Mouse (Mus musculus): ENCODE results near the gene Rac2. TPM values are rescaled to one million over a fixed set of nuclear protein-coding genes. Genes with fewer than 3 reads are reported as not detected.
A peak's percentile ranks its signal among the peaks of the same experiment; 100 is the strongest.

Rac2 gene
- polyA plus RNA-seq, 1 experiment from 2014 or later, result 3.6 TPM

DNA sequence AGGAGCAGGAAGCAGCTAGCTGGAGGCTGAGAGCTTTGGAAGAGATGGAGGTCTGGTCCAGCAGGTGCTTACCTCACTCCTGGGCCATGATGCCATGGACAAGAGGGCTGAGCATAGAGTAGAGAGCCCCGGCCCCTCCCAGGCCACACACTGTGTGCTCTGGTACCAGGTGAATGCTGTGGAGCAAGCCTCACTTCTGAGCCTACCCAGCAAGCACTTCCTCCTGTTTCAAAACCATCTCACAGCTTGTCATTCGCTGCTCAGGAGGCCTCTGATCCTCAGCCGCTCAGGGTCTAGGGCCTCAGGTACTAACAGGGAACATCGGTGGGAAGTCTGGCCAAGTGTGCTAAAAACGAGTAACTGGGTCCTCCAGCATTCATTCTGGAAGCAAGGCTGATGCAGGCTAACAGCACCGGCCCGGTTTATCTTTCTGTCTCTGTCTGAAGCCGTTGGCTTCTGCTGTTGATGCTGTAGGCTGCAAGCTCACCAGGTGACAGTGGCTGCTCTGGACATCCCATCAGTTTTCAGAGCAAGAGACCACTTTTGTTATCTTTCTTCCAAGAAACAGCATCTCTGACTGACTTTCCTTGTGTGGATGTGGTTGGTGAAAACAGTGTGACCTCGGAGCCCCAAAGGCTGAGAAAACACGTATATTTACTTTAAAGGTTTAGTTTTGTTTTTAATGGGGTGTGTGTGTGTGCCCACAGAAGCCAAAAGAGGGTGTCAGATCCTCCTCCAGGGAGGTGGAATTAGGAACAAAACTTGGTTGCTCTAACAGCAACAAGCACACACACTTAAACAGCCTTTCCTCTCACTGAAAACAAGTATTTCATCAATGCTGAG is 14.7 kb downstream of the Rac2 start:
- no peaks in the 10 kb centered on the region for H3K4me1 ChIP-seq (replicated peaks; ENCODE audit: control insufficient read depth, insufficient read depth, low read length)
- ATAC-seq, result no peak
- 64% methylated on average over 10 of the region's 10 CpGs for WGBS

DNA sequence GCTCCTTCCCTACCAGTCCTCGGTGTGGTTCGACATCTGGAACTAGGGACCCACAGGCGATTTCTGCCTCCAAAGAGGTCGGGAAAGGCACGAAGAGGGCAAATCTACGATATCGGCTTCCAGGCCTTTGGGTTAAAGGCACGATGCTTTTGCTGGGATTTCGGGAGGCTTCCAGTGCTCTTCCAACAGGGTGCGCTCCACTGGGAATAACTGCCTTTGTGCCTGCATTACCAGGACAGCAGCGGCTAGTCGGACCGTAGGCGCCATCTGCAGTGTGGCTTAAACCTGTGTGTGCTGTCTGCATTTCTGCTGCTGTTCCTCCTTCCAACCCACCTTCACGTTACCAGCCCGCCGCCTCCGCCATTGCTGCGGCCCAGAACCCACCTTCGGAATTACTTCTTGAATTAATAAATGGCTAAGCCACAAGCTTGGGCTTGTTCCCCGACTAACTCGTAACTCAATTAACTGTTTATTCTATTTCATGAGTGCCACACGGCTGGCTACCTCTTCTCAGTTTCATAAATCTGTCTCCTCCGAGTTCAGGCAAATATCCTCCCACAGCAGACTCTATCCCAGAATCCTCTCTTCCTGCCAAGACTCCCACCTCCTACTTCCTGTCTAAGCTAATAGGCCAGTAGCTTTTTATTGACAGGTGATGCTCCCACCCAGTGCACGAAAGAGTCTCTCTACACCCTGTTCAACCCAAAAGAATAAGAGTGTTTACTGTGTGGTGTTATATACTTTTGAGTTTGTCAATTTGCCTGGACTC is 17.9 kb downstream of the Rac2 start:
- peaks cover 14% of the 10 kb centered on the region for H3K9me3 ChIP-seq (ENCODE audit: control insufficient read depth, low read length)
- no peak overlapping the region for H3K4me2 ChIP-seq (ENCODE audit: low read length)
- no peak overlapping the region for H3K9ac ChIP-seq (replicated peaks; ENCODE audit: low read depth, low read length)
- H3K27me3 ChIP-seq (replicated peaks; ENCODE audit: control insufficient read depth, insufficient read depth, low read length), result no peaks in the 10 kb centered on the region
- H3K4me1 ChIP-seq (replicated peaks; ENCODE audit: control insufficient read depth, insufficient read depth, low read length), result no peaks in the 10 kb centered on the region
- WGBS, result 68% methylated on average over 25 of the region's 25 CpGs
- H3K4me3 ChIP-seq (replicated peaks; ENCODE audit: low read length), result no peak overlapping the region
- no peaks in the 10 kb centered on the region for H3K36me3 ChIP-seq (ENCODE audit: control insufficient read depth, insufficient read depth)
- H3K27ac ChIP-seq (ENCODE audit: low read length), result no peak overlapping the region
- ATAC-seq, result no peak

More for the DNA sequence above, 14.7 kb downstream of the Rac2 start:
- H3K4me2 ChIP-seq (ENCODE audit: low read length), result no peak overlapping the region
- H3K27me3 ChIP-seq (replicated peaks; ENCODE audit: control insufficient read depth, insufficient read depth, low read length), result no peaks in the 10 kb centered on the region
- no peak overlapping the region for H3K9ac ChIP-seq (replicated peaks; ENCODE audit: low read depth, low read length)
- H3K9me3 ChIP-seq (ENCODE audit: control insufficient read depth, low read length), result peaks cover 5% of the 10 kb centered on the region
- H3K27ac ChIP-seq (ENCODE audit: low read length), result no peak overlapping the region
- H3K4me3 ChIP-seq (replicated peaks; ENCODE audit: low read length), result no peak overlapping the region
- H3K36me3 ChIP-seq (ENCODE audit: control insufficient read depth, insufficient read depth), result no peaks in the 10 kb centered on the region

DNA sequence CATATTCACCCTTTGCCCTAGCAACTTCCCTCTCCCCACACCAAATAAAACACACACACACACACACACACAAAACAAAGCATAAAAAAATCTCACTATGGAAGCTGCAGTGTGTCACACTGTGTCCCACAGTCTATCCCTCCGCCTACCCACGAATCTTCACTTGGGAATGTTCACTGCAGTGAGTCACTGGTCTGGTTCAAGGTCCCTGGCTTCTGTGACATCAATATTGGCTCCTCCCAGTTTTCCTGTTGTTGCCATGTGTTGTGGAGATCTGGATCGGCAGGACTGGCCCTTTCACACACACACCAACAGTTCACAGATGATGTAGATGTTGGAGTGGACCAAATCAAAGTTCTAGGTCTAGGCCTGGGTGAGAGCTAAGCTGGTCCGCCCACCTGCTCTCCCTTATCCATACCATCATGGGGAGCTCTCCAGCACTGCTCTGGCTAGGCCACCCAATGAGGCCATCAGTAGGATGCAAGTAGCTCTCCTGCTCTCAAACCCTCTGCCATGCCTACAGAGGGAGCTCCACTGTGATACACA is 23.3 kb downstream of the Rac2 start:
- no peak overlapping the region for H3K27ac ChIP-seq (ENCODE audit: low read length)
- peaks cover 14% of the 10 kb centered on the region for H3K9me3 ChIP-seq (ENCODE audit: control insufficient read depth, low read length)
- H3K9ac ChIP-seq (replicated peaks; ENCODE audit: low read depth, low read length), result no peak overlapping the region
- H3K36me3 ChIP-seq (ENCODE audit: control insufficient read depth, insufficient read depth), result no peaks in the 10 kb centered on the region
- peaks cover 8% of the 10 kb centered on the region for H3K4me1 ChIP-seq (replicated peaks; ENCODE audit: control insufficient read depth, insufficient read depth, low read length)
- no peaks in the 10 kb centered on the region for H3K27me3 ChIP-seq (replicated peaks; ENCODE audit: control insufficient read depth, insufficient read depth, low read length)
- no peak overlapping the region for H3K4me3 ChIP-seq (replicated peaks; ENCODE audit: low read length)
- 82% methylated on average over 4 of the region's 4 CpGs for WGBS
- no peak for ATAC-seq
- no peak overlapping the region for H3K4me2 ChIP-seq (ENCODE audit: low read length)

DNA sequence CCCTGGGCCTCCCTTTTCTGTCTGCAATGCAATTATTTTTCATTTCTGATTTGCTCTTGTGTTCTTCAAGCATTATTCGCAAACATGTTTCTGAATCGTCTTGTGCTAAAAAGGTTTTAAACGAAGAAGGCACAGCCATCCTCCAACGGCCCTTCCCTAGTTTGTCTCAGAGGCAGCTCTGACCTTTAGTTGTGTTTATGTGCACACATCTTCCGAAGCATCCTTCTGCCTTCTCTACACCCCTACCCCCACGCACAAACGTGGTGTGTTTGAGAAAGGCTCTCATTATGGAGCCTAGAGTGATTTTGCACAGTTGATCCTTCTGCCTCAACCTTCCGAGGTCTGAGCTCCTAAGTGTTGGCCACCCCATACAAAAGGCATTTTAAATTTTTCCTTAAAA is 23.9 kb downstream of the Rac2 start:
- Histone ChIP-seq H3K4me3 (replicated peaks; ENCODE audit: low read length) (no peak overlapping the region), H3K36me3 (ENCODE audit: control insufficient read depth, insufficient read depth) (no peaks in the 10 kb centered on the region), H3K9ac (replicated peaks; ENCODE audit: low read depth, low read length) (no peak overlapping the region), H3K4me2 (ENCODE audit: low read length) (no peak overlapping the region), H3K27ac (ENCODE audit: low read length) (no peak overlapping the region), H3K9me3 (ENCODE audit: control insufficient read depth, low read length) (peaks cover 14% of the 10 kb centered on the region), H3K4me1 (replicated peaks; ENCODE audit: control insufficient read depth, insufficient read depth, low read length) (peaks cover 13% of the 10 kb centered on the region), H3K27me3 (replicated peaks; ENCODE audit: control insufficient read depth, insufficient read depth, low read length) (no peaks in the 10 kb centered on the region)
- ATAC-seq, result no peak
- 73% methylated on average over 8 of the region's 8 CpGs for WGBS

DNA sequence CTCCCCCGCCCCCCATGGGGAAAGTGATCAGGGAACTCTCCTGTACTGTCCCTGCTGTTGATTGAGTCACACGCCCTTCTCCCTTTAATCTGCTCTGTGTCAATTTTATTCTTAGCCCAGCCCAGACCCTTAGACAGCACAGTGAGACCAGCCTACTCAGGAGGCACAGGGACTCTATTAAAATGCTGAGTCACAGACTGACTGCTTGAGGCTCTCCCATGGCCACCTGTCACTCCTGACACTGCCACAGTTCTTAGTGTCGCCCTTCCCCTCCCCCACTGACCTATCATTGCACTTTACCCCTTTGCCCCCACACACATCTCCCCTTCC is 24.3 kb downstream of the Rac2 start:
- Histone ChIP-seq H3K27ac (ENCODE audit: low read length) (no peak overlapping the region), H3K36me3 (ENCODE audit: control insufficient read depth, insufficient read depth) (no peaks in the 10 kb centered on the region), H3K9me3 (ENCODE audit: control insufficient read depth, low read length) (peaks cover 14% of the 10 kb centered on the region), H3K4me3 (replicated peaks; ENCODE audit: low read length) (no peak overlapping the region), H3K27me3 (replicated peaks; ENCODE audit: control insufficient read depth, insufficient read depth, low read length) (no peaks in the 10 kb centered on the region), H3K4me2 (ENCODE audit: low read length) (no peak overlapping the region), H3K4me1 (replicated peaks; ENCODE audit: control insufficient read depth, insufficient read depth, low read length) (peaks cover 16% of the 10 kb centered on the region), H3K9ac (replicated peaks; ENCODE audit: low read depth, low read length) (no peak overlapping the region)
- WGBS, result 42% methylated on average over 3 of the region's 3 CpGs
- no peak for ATAC-seq

DNA sequence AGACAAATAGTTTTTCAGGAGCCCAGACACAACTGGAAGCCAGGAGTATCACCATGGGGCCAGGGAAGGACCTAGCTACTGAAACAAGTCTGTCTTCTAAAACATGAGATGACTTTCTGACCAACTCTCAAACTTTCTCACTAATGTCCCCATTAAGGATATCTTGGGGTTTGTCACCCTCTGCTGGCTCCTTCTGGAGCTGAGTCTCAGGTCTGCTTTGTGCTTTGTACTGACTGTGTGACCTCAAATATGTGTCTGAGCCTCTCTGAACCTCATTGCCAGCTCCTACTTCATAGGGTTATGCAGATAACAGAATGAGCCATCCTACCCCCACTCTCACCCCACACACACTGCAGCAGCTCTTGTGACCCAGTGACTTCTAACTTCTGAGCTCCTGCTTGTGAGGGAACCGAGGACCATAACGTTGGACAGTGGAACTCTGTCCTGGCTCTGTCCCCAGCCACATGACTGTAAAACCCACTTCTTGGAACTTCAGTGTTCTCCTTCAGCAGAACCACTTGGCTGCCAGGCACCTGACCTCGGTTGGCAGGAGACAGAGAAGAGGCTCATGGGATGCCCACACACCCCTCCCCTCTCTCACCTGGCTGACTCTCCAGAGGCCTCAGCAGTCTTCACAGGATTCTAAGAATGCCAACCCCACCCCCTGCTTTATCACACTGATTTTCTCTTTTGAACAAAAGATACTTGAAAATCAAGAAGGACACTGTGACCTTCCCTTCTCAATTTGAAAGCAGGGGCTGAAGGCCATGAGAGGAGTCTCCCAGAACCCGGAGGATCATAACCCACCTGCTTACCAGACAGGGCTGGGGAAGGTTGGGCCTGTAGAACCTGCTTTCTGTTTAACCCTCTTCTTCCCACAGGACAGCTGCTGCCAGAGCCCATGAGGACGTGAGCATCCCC is 24.9 kb downstream of the Rac2 start:
- no peak overlapping the region for H3K27ac ChIP-seq (ENCODE audit: low read length)
- WGBS, result 52% methylated on average over 5 of the region's 5 CpGs
- no peaks in the 10 kb centered on the region for H3K36me3 ChIP-seq (ENCODE audit: control insufficient read depth, insufficient read depth)

DNA sequence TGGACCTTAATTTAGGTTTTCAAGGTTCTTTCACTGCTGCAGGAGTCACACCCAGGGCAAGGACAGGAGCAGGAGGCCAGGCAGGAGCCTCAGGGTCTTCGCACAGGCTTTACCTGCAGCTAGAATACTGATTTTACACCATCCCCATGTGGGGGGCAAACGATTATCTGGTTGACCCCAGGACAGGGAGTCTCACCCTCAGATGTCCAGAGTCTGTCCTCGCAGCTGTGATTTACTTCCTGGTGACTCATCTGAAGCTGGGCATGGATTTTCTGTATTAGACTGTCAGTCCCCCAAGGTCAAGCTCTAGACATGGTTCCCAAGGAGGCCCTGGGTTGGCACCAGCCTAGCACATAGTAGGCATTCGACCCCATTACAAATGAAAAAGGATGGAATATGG is 26.5 kb downstream of the Rac2 start:
- Histone ChIP-seq H3K9ac (replicated peaks; ENCODE audit: low read depth, low read length) (no peak overlapping the region), H3K36me3 (ENCODE audit: control insufficient read depth, insufficient read depth) (no peaks in the 10 kb centered on the region), H3K4me3 (replicated peaks; ENCODE audit: low read length) (no peak overlapping the region), H3K27ac (ENCODE audit: low read length) (no peak overlapping the region), H3K9me3 (ENCODE audit: control insufficient read depth, low read length) (peaks cover under 1% of the 10 kb centered on the region; the same call in 1 of the 2 replicates), H3K4me1 (replicated peaks; ENCODE audit: control insufficient read depth, insufficient read depth, low read length) (peaks cover 38% of the 10 kb centered on the region), H3K27me3 (replicated peaks; ENCODE audit: control insufficient read depth, insufficient read depth, low read length) (no peaks in the 10 kb centered on the region), H3K4me2 (ENCODE audit: low read length) (no peak overlapping the region)
- 82% methylated on average over 4 of the region's 4 CpGs for WGBS
- no peak for ATAC-seq

More for the DNA sequence above, 24.9 kb downstream of the Rac2 start:
- no peak overlapping the region for H3K4me3 ChIP-seq (replicated peaks; ENCODE audit: low read length)
- no peak overlapping the region for H3K9ac ChIP-seq (replicated peaks; ENCODE audit: low read depth, low read length)
- no peak for ATAC-seq
- H3K9me3 ChIP-seq (ENCODE audit: control insufficient read depth, low read length), result peaks cover 9% of the 10 kb centered on the region
- peaks cover 22% of the 10 kb centered on the region for H3K4me1 ChIP-seq (replicated peaks; ENCODE audit: control insufficient read depth, insufficient read depth, low read length)
- H3K4me2 ChIP-seq (ENCODE audit: low read length), result no peak overlapping the region
- no peaks in the 10 kb centered on the region for H3K27me3 ChIP-seq (replicated peaks; ENCODE audit: control insufficient read depth, insufficient read depth, low read length)

DNA sequence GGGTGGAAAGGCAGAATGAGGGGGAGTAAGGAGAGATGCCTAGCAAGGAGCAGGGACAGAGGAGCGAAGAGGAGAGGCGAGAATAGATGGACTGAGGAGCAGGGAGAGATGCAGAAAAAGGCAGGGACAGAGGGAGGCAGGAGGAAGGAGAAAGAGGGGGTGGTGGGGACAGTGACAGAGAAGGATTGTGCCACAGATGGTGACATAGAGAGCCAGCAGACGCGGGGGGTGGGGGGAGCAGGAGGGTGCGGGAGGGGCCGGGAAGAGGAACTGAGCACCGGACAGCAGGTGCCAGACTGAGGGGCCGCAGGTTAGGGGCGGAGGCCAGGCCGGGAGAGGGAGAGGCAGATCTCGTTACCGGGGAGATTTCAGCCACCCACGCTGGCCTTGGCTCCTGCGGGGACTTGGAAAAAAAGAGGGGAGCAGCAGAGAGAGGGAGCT is 28.0 kb downstream of the Rac2 start, which contains the start of gene Sstr3:
Gene Sstr3 (minus strand): TSS at position 125 of the 441 bp plus-strand sequence.
- peak within 1 kb of the TSS; percentile 43 for H3K27ac ChIP-seq (ENCODE audit: low read length)
- peak within 1 kb of the TSS; percentile 18 for H3K4me3 ChIP-seq (replicated peaks; ENCODE audit: low read length)
- peak within 1 kb of the TSS; percentile 37 for H3K9ac ChIP-seq (replicated peaks; ENCODE audit: low read depth, low read length)
- no peak for ATAC-seq
- H3K4me2 ChIP-seq (ENCODE audit: low read length), result peak within 1 kb of the TSS; percentile 43
- H3K27me3 ChIP-seq (replicated peaks; ENCODE audit: control insufficient read depth, insufficient read depth, low read length), result no peaks in the 10 kb centered on the region
- WGBS, result 10% methylated on average over 12 of the region's 14 CpGs
- H3K36me3 ChIP-seq (ENCODE audit: control insufficient read depth, insufficient read depth), result no peaks in the 10 kb centered on the region
- peaks cover 41% of the 10 kb centered on the region for H3K4me1 ChIP-seq (replicated peaks; ENCODE audit: control insufficient read depth, insufficient read depth, low read length)
- H3K9me3 ChIP-seq (ENCODE audit: control insufficient read depth, low read length), result no peaks in the 10 kb centered on the region
